Mouse (Mus musculus) T-cell, adult 2 months (primary cell): ENCODE measurements around the gene Hcn3.

Experiments
- DNase-seq: peaks from one replicate; pipeline ENCODE4 v3.0.0; 2022; ENCODE audit warnings: low spot score

Gene Hcn3

GRCm38 (mm10) chr3:89159616-89160344, at the start of gene Hcn3:
Hcn3 (minus strand) TSS chr3:89160196.
- DNase-seq, result peak; percentile 77

GRCm38 (mm10) chr3:89209731-89210130, 49.7 kb upstream of the Hcn3 start:
- no peak for DNase-seq

GRCm38 (mm10) chr3:89208736-89209135, 48.7 kb upstream of the Hcn3 start:
- DNase-seq, result no peak

GRCm38 (mm10) chr3:89208075-89208657, 48.2 kb upstream of the Hcn3 start:
- DNase-seq, result no peak

- no peak for DNase-seq
Measured at GRCm38 (mm10) chr3:89206695-89207094, 46.7 kb upstream of the Hcn3 start.

GRCm38 (mm10) chr3:89206079-89206478, 46.1 kb upstream of the Hcn3 start:
- no peak for DNase-seq

GRCm38 (mm10) chr3:89203142-89203514, 43.1 kb upstream of the Hcn3 start:
- DNase-seq, result no peak

GRCm38 (mm10) chr3:89202253-89203141, 42.5 kb upstream of the Hcn3 start, which contains the start of gene Gba:
Gba (plus strand) TSS chr3:89202928.
- DNase-seq, result peak; percentile 84

- no peak for DNase-seq
Measured at GRCm38 (mm10) chr3:89199839-89200238, 39.8 kb upstream of the Hcn3 start.

- peak; percentile 92 for DNase-seq
Measured at GRCm38 (mm10) chr3:89195979-89196877, 36.2 kb upstream of the Hcn3 start.

- peak; percentile 70 for DNase-seq
Measured at GRCm38 (mm10) chr3:89193853-89194252, 33.9 kb upstream of the Hcn3 start.

GRCm38 (mm10) chr3:89193351-89193750, 33.4 kb upstream of the Hcn3 start:
- DNase-seq, result no peak

- DNase-seq, result peak; percentile 78
Measured at GRCm38 (mm10) chr3:89190436-89190835, 30.4 kb upstream of the Hcn3 start.

GRCm38 (mm10) chr3:89188478-89188875, 28.5 kb upstream of the Hcn3 start:
- peak; percentile 47 for DNase-seq

GRCm38 (mm10) chr3:89187690-89188477, 27.9 kb upstream of the Hcn3 start:
- peak; percentile 60 for DNase-seq

- no peak for DNase-seq
Measured at GRCm38 (mm10) chr3:89187197-89187596, 27.2 kb upstream of the Hcn3 start.

GRCm38 (mm10) chr3:89183959-89184315, 23.9 kb upstream of the Hcn3 start:
- no peak for DNase-seq

- DNase-seq, result peak; percentile 58
Measured at GRCm38 (mm10) chr3:89183058-89183958, 23.3 kb upstream of the Hcn3 start, which contains the start of gene Fam189b. Fam189b (plus strand) TSS chr3:89183143.

GRCm38 (mm10) chr3:89182531-89183057, 22.6 kb upstream of the Hcn3 start:
- no peak for DNase-seq
